Mouse (Mus musculus): ENCODE data around the gene Hbs1l. TPM values are rescaled to one million over a fixed set of nuclear protein-coding genes. Genes with fewer than 3 reads are reported as not detected.

Gene Hbs1l
- polyA plus RNA-seq, 1 experiment from 2014 or later, result 92.5 TPM

GRCm38 (mm10) chr10:21313732-21314131 lies 18.0 kb downstream of the Hbs1l start:
- Histone ChIP-seq H3K4me3 (ENCODE audit: low read depth, low read length) (no peak overlapping the region), H3K4me2 (no peak overlapping the region), H3K9me3 (ENCODE audit: low read depth, low read length) (no peaks in the 10 kb centered on the region), H3K4me1 (ENCODE audit: insufficient read depth) (no peaks in the 10 kb centered on the region), H3K9ac (no peak overlapping the region), H3K36me3 (ENCODE audit: insufficient read depth) (0 out of 2 replicates have a peak, but pooled peaks cover 10% of the 10 kb centered on the region), H3K27me3 (ENCODE audit: insufficient read depth, low read length) (no peaks in the 10 kb centered on the region), H3K27ac (ENCODE audit: low read depth) (no peak overlapping the region)
- 80% methylated on average over 4 of the region's 4 CpGs for WGBS
- ATAC-seq (ENCODE audit: insufficient read depth) (no peak), DNase-seq (no peak)
- TF ChIP-seq CTCF (IDR thresholded peaks at IDR 0.05; ENCODE audit: low read depth), result no peak

- Histone ChIP-seq H3K9ac (no peak overlapping the region), H3K9me3 (ENCODE audit: low read depth, low read length) (no peaks in the 10 kb centered on the region), H3K4me2 (no peak overlapping the region), H3K4me1 (ENCODE audit: insufficient read depth) (no peaks in the 10 kb centered on the region), H3K4me3 (ENCODE audit: low read depth, low read length) (no peak overlapping the region), H3K27ac (ENCODE audit: low read depth) (no peak overlapping the region), H3K27me3 (ENCODE audit: insufficient read depth, low read length) (no peaks in the 10 kb centered on the region), H3K36me3 (ENCODE audit: insufficient read depth) (0 out of 2 replicates have a peak, but pooled peaks cover 10% of the 10 kb centered on the region)
- no peak for DNase-seq
- 92% methylated on average over 1 of the region's 1 CpGs for WGBS
- no peak for TF ChIP-seq CTCF (IDR thresholded peaks at IDR 0.05; ENCODE audit: low read depth)
- ATAC-seq (ENCODE audit: insufficient read depth), result no peak
Measured at GRCm38 (mm10) chr10:21316123-21316522, 20.3 kb downstream of the Hbs1l start.

- DNase-seq, result no peak
- Histone ChIP-seq H3K9me3 (ENCODE audit: low read depth, low read length) (no peaks in the 10 kb centered on the region), H3K27ac (ENCODE audit: low read depth) (no peak overlapping the region), H3K4me2 (no peak overlapping the region), H3K4me1 (ENCODE audit: insufficient read depth) (no peaks in the 10 kb centered on the region), H3K27me3 (ENCODE audit: insufficient read depth, low read length) (no peaks in the 10 kb centered on the region), H3K4me3 (ENCODE audit: low read depth, low read length) (no peak overlapping the region), H3K36me3 (ENCODE audit: insufficient read depth) (0 out of 2 replicates have a peak, but pooled peaks cover 10% of the 10 kb centered on the region), H3K9ac (no peak overlapping the region)
- WGBS, result 84% methylated on average over 4 of the region's 4 CpGs
- TF ChIP-seq CTCF (IDR thresholded peaks at IDR 0.05; ENCODE audit: low read depth), result no peak
- ATAC-seq (ENCODE audit: insufficient read depth), result no peak
Measured at GRCm38 (mm10) chr10:21318250-21318649, 22.5 kb downstream of the Hbs1l start.

GRCm38 (mm10) chr10:21318996-21319395 lies 23.2 kb downstream of the Hbs1l start:
- ATAC-seq (ENCODE audit: insufficient read depth), result no peak
- WGBS, result 89% methylated on average over 1 of the region's 1 CpGs
- no peaks in the 10 kb centered on the region for H3K27me3 ChIP-seq (ENCODE audit: insufficient read depth, low read length)
- H3K9me3 ChIP-seq (ENCODE audit: low read depth, low read length), result no peaks in the 10 kb centered on the region
- H3K9ac ChIP-seq, result no peak overlapping the region
- TF ChIP-seq CTCF (IDR thresholded peaks at IDR 0.05; ENCODE audit: low read depth), result no peak
- H3K27ac ChIP-seq (ENCODE audit: low read depth), result no peak overlapping the region
- no peaks in the 10 kb centered on the region for H3K4me1 ChIP-seq (ENCODE audit: insufficient read depth)
- DNase-seq, result no peak
- no peak overlapping the region for H3K4me3 ChIP-seq (ENCODE audit: low read depth, low read length)
- 0 out of 2 replicates have a peak, but pooled peaks cover 11% of the 10 kb centered on the region for H3K36me3 ChIP-seq (ENCODE audit: insufficient read depth)
- no peak overlapping the region for H3K4me2 ChIP-seq

GRCm38 (mm10) chr10:21320601-21321000 lies 24.8 kb downstream of the Hbs1l start:
- TF ChIP-seq CTCF (IDR thresholded peaks at IDR 0.05; ENCODE audit: low read depth), result no peak
- 68% methylated on average over 6 of the region's 6 CpGs for WGBS
- no peaks in the 10 kb centered on the region for H3K27me3 ChIP-seq (ENCODE audit: insufficient read depth, low read length)
- no peak overlapping the region for H3K4me2 ChIP-seq
- H3K9ac ChIP-seq, result no peak overlapping the region
- H3K27ac ChIP-seq (ENCODE audit: low read depth), result no peak overlapping the region
- H3K4me3 ChIP-seq (ENCODE audit: low read depth, low read length), result no peak overlapping the region
- no peak for ATAC-seq (ENCODE audit: insufficient read depth)
- H3K9me3 ChIP-seq (ENCODE audit: low read depth, low read length), result no peaks in the 10 kb centered on the region
- no peaks in the 10 kb centered on the region for H3K4me1 ChIP-seq (ENCODE audit: insufficient read depth)
- H3K36me3 ChIP-seq (ENCODE audit: insufficient read depth), result 0 out of 2 replicates have a peak, but pooled peaks cover 9% of the 10 kb centered on the region
- no peak for DNase-seq

GRCm38 (mm10) chr10:21326352-21326751 lies 30.6 kb downstream of the Hbs1l start:
- no peaks in the 10 kb centered on the region for H3K27me3 ChIP-seq (ENCODE audit: insufficient read depth, low read length)
- H3K9me3 ChIP-seq (ENCODE audit: low read depth, low read length), result no peaks in the 10 kb centered on the region
- no peak overlapping the region for H3K27ac ChIP-seq (ENCODE audit: low read depth)
- ATAC-seq (ENCODE audit: insufficient read depth), result no peak
- no peak overlapping the region for H3K9ac ChIP-seq
- no peak for TF ChIP-seq CTCF (IDR thresholded peaks at IDR 0.05; ENCODE audit: low read depth)
- no peak for DNase-seq
- no peak overlapping the region for H3K4me2 ChIP-seq
- H3K36me3 ChIP-seq (ENCODE audit: insufficient read depth), result peaks cover 12% of the 10 kb centered on the region; the same call in 1 of the 2 replicates
- no peak overlapping the region for H3K4me3 ChIP-seq (ENCODE audit: low read depth, low read length)
- H3K4me1 ChIP-seq (ENCODE audit: insufficient read depth), result no peaks in the 10 kb centered on the region
- WGBS, result 89% methylated on average over 6 of the region's 6 CpGs

- Histone ChIP-seq H3K4me2 (no peak overlapping the region), H3K36me3 (ENCODE audit: insufficient read depth) (peaks cover 19% of the 10 kb centered on the region; the same call in 1 of the 2 replicates), H3K4me3 (ENCODE audit: low read depth, low read length) (no peak overlapping the region), H3K27me3 (ENCODE audit: insufficient read depth, low read length) (no peaks in the 10 kb centered on the region), H3K9ac (no peak overlapping the region), H3K4me1 (ENCODE audit: insufficient read depth) (no peaks in the 10 kb centered on the region), H3K9me3 (ENCODE audit: low read depth, low read length) (no peaks in the 10 kb centered on the region), H3K27ac (ENCODE audit: low read depth) (no peak overlapping the region)
- TF ChIP-seq CTCF (IDR thresholded peaks at IDR 0.05; ENCODE audit: low read depth), result no peak
- WGBS, result 67% methylated on average over 7 of the region's 7 CpGs
- ATAC-seq (ENCODE audit: insufficient read depth), result no peak
- peak; percentile 17 for DNase-seq
Measured at GRCm38 (mm10) chr10:21327605-21328135, 31.9 kb downstream of the Hbs1l start.

All from lung, embryonic 14.5 days (tissue).